Mouse (Mus musculus) testis, adult 10 weeks (tissue): ENCODE results near the gene Elmsan1. TPM values are rescaled to one million over a fixed set of nuclear protein-coding genes. Genes with fewer than 3 reads are reported as not detected.

Experiments
- polyA plus RNA-seq: library from polyadenylated mRNA; stranded (reverse); fragments of 350-450 nt; fragmentation: Illumina TruSeq; extraction: RNeasy Lipid Tissue Mini Kit (QIAGEN cat#74804); gene quantifications from one replicate; pipeline ENCODE4 v1.2.3, GENCODE M21; 2014; ENCODE audit warnings: low read depth, low replicate concordance

Gene Elmsan1
- 0.69 TPM for polyA plus RNA-seq

GRCm38 (mm10) chr12:84218289-84219120, at the start of gene Elmsan1:
Elmsan1 (minus strand) TSS chr12:84218881.

GRCm38 (mm10) chr12:84147954-84148621, 70.6 kb downstream of the Elmsan1 start, which contains the start of gene Pnma1:
Pnma1 (minus strand) TSS chr12:84148489.

GRCm38 (mm10) chr12:84114153-84114994, 104.3 kb downstream of the Elmsan1 start, which contains the start of gene Dnal1:
Dnal1 (plus strand) TSS chr12:84114366.

GRCm38 (mm10) chr12:84100604-84101492, 117.8 kb downstream of the Elmsan1 start, which contains the start of gene Acot6:
Acot6 (plus strand) TSS chr12:84100654.

Other genes starting within 250 kb of the Elmsan1 start
- 21.8 TPM for gene Heatr4, start 234.0 kb downstream of the Elmsan1 start, polyA plus RNA-seq
- 0.15 TPM for gene Acot2, start 231.0 kb downstream of the Elmsan1 start, polyA plus RNA-seq
- 1.4 TPM for gene Acot1, start 209.4 kb downstream of the Elmsan1 start, polyA plus RNA-seq
- 0.11 TPM for gene Acot4, start 180.5 kb downstream of the Elmsan1 start, polyA plus RNA-seq
- gene Gm49366, start 179.9 kb downstream of the Elmsan1 start, polyA plus RNA-seq: not detected
- not detected for gene Acot3, start 166.7 kb downstream of the Elmsan1 start, polyA plus RNA-seq
- not detected for gene Acot5, start 149.6 kb downstream of the Elmsan1 start, polyA plus RNA-seq
- gene Acot6, start 118.2 kb downstream of the Elmsan1 start, polyA plus RNA-seq: 1.1 TPM
- gene Dnal1, start 104.5 kb downstream of the Elmsan1 start, polyA plus RNA-seq: 85.0 TPM
- 12.8 TPM for gene Pnma1, start 70.4 kb downstream of the Elmsan1 start, polyA plus RNA-seq
- gene Ptgr2, start 66.4 kb upstream of the Elmsan1 start, polyA plus RNA-seq: 18.5 TPM
- 22.8 TPM for gene Zfp410, start 98.0 kb upstream of the Elmsan1 start, polyA plus RNA-seq
- 2.8 TPM for gene Coq6, start 142.8 kb upstream of the Elmsan1 start, polyA plus RNA-seq
- 22.1 TPM for gene Fam161b, start 143.0 kb upstream of the Elmsan1 start, polyA plus RNA-seq
- 24.3 TPM for gene Entpd5, start 190.1 kb upstream of the Elmsan1 start, polyA plus RNA-seq
- 830 TPM for gene Bbof1, start 190.2 kb upstream of the Elmsan1 start, polyA plus RNA-seq
- gene Rnf113a2, start 198.3 kb upstream of the Elmsan1 start, polyA plus RNA-seq: 22.0 TPM
- gene Aldh6a1, start 232.1 kb upstream of the Elmsan1 start, polyA plus RNA-seq: 48.4 TPM
- 29.9 TPM for gene Lin52, start 232.5 kb upstream of the Elmsan1 start, polyA plus RNA-seq